Comparison of ENCODE assay signal across 25 mouse cellular contexts in genomic region chr9:51864273-51864672, GRCm38 (mm10).
DNase-seq lines count a peak whose midpoint lies in the region; ATAC-seq and TF ChIP-seq lines count a peak whose summit lies in the region.
"Had no signal": no experiment of that assay in that cellular context is flagged by ENCODE, and none has a peak within 500 bp of the region (broad histone marks: within the 10 kb centered on the region; RNA-seq: fewer than 3 reads in every experiment).

No protein-coding gene starts in this region.

- no peak overlapping the region for H3K4me3 ChIP-seq in left cerebral cortex, adult 2 months
- no peak overlapping the region for H3K4me3 ChIP-seq in kidney, embryonic 15.5 days (replicated peaks)
- H3K4me3 ChIP-seq: embryonic facial prominence, embryonic 10.5 days; embryonic facial prominence, embryonic 12.5 days; forebrain, embryonic 13.5 days; forebrain, embryonic 15.5 days had no signal

- ATAC-seq in frontal cortex, adult (ENCODE audit: low TSS enrichment), result peak; percentile 85
- ATAC-seq in kidney, embryonic 15.5 days (replicated peaks; ENCODE audit: low FRiP score), result no peak
- ATAC-seq: activated CD4-positive, CD25-positive, alpha-beta regulatory T cell, adult 4 months; CD4-positive, CD25-positive, alpha-beta regulatory T cell, adult 4 months; forebrain, embryonic 13.5 days; forebrain, embryonic 15.5 days; forebrain, postnatal 0 days; Patski had no signal

- no peak for TF ChIP-seq CTCF in left cerebral cortex, adult 2 months (IDR thresholded peaks at IDR 0.05)

- H3K27ac ChIP-seq in left cerebral cortex, adult 2 months, result 0 out of 2 replicates have a peak overlapping the region, but pooled peaks have one; percentile 24
- no peak overlapping the region for H3K27ac ChIP-seq in kidney, embryonic 15.5 days
- H3K27ac ChIP-seq: embryonic facial prominence, embryonic 10.5 days; embryonic facial prominence, embryonic 12.5 days; forebrain, embryonic 13.5 days; forebrain, embryonic 15.5 days had no signal

- no peak overlapping the region for H3K9ac ChIP-seq in kidney, embryonic 15.5 days
- H3K9ac ChIP-seq: embryonic facial prominence, embryonic 12.5 days; forebrain, embryonic 13.5 days; forebrain, embryonic 15.5 days; forebrain, postnatal 0 days had no signal

- no peaks in the 10 kb centered on the region for H3K4me1 ChIP-seq in kidney, embryonic 15.5 days
- H3K4me1 ChIP-seq: embryonic facial prominence, embryonic 12.5 days; forebrain, embryonic 13.5 days; forebrain, embryonic 15.5 days had no signal

- no peak for DNase-seq in frontal cortex, postnatal 14 days (ENCODE audit: low spot score in 2 of 2)
- DNase-seq in left cerebral cortex, adult 2 months (ENCODE audit: extremely low spot score in 1 of 2, low spot score in 2 of 2), result no peak
- no peak for DNase-seq in left cerebral cortex, adult 8-10 months (ENCODE audit: low spot score in 2 of 2)
- peak; percentile 36 for DNase-seq in brain, adult 2 months (ENCODE audit: low read depth, low spot score)
- DNase-seq: adrenal gland, adult 8-10 months; adrenal gland, postnatal 14 days; adrenal gland, postnatal 36 days; B cell, adult 2 months; cerebellum, adult 11 months; cerebellum, adult 18-20 months; cerebellum, adult 8-10 months; cerebellum, postnatal 10 days; cerebellum, postnatal 25 days; forebrain, postnatal 0 days had no signal

- H3K36me3 ChIP-seq in kidney, embryonic 15.5 days, result no peaks in the 10 kb centered on the region
- H3K36me3 ChIP-seq: embryonic facial prominence, embryonic 10.5 days; embryonic facial prominence, embryonic 12.5 days; forebrain, embryonic 15.5 days; G1E had no signal

- H3K27me3 ChIP-seq in kidney, embryonic 15.5 days, result no peaks in the 10 kb centered on the region
- H3K27me3 ChIP-seq: CH12.LX; embryonic facial prominence, embryonic 12.5 days; forebrain, embryonic 13.5 days; forebrain, embryonic 15.5 days had no signal

- H3K9me3 ChIP-seq in kidney, embryonic 15.5 days (replicated peaks), result no peaks in the 10 kb centered on the region
- H3K9me3 ChIP-seq: embryonic facial prominence, embryonic 10.5 days; embryonic facial prominence, embryonic 12.5 days; forebrain, embryonic 13.5 days; forebrain, embryonic 15.5 days; G1E had no signal

- no peak overlapping the region for H3K4me2 ChIP-seq in kidney, embryonic 15.5 days
- H3K4me2 ChIP-seq: embryonic facial prominence, embryonic 12.5 days; forebrain, embryonic 13.5 days; forebrain, embryonic 15.5 days had no signal

- 91% methylated on average over 3 of the region's 3 CpGs for WGBS in kidney, embryonic 15.5 days

- intact Hi-C loops in left cerebral cortex, adult 2 months (cut with DNase I), result no loop called here
